In the genomic region with DNA sequence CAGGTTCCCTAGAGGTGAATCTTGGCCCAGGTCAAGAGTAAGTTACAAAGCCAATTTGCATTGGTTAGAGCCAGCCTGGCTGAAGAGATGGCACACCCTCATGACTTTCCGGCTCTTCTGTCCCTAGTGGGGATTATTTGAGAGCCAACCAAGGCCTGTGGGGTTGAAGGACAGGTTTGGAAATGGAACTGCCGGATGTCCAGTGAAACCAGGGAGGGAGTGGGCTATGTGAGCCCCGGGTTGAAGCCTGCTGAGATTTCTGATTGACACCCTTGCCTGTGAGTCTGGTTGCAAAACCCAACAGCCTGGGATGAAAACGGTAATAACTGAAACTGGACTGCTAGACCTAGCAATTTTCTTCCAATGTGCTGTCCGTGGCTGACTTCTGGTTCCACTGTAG, we compare ENCODE assay signal across 24 mouse cellular contexts.
"Had no signal": no experiment of that assay in that cellular context is flagged by ENCODE, and none has a peak within 500 bp of the region (broad histone marks: within the 10 kb centered on the region; RNA-seq: fewer than 3 reads in every experiment).

No protein-coding gene starts in this region.

- H3K4me3 ChIP-seq: embryonic facial prominence, embryonic 10.5 days; embryonic facial prominence, embryonic 12.5 days; embryonic facial prominence, embryonic 13.5 days; embryonic facial prominence, embryonic 15.5 days; erythroblast, embryonic 14.5 days; forebrain, embryonic 10.5 days; forebrain, embryonic 12.5 days; forebrain, embryonic 13.5 days; forebrain, embryonic 15.5 days; gastrocnemius, adult 2 months had no signal

- H3K9me3 ChIP-seq: embryonic facial prominence, embryonic 10.5 days; embryonic facial prominence, embryonic 12.5 days; embryonic facial prominence, embryonic 13.5 days; embryonic facial prominence, embryonic 15.5 days; forebrain, embryonic 10.5 days; forebrain, embryonic 12.5 days; forebrain, embryonic 13.5 days; forebrain, embryonic 15.5 days had no signal

- H3K36me3 ChIP-seq: embryonic facial prominence, embryonic 10.5 days; embryonic facial prominence, embryonic 12.5 days; embryonic facial prominence, embryonic 13.5 days; embryonic facial prominence, embryonic 15.5 days; forebrain, embryonic 10.5 days; forebrain, embryonic 12.5 days; forebrain, embryonic 15.5 days had no signal

- DNase-seq: cerebellum, adult 8-10 months; cerebellum, adult 9-10 months; cerebellum, adult 9-11 months; cerebellum, postnatal 10 days; cerebellum, postnatal 14 days; cerebellum, postnatal 25 days; cerebellum, postnatal 36 days; embryo, embryonic 11 days; forebrain, postnatal 0 days; gastrocnemius, adult 2 months; gastrocnemius, postnatal 10 days; gastrocnemius, postnatal 14 days; gastrocnemius, postnatal 25 days; gastrocnemius, postnatal 36 days; heart, adult 18-20 months had no signal

- H3K9ac ChIP-seq: embryonic facial prominence, embryonic 12.5 days; embryonic facial prominence, embryonic 13.5 days; embryonic facial prominence, embryonic 15.5 days; forebrain, embryonic 12.5 days; forebrain, embryonic 13.5 days; forebrain, embryonic 15.5 days; forebrain, postnatal 0 days had no signal

- H3K27ac ChIP-seq: embryonic facial prominence, embryonic 10.5 days; embryonic facial prominence, embryonic 12.5 days; embryonic facial prominence, embryonic 15.5 days; forebrain, embryonic 10.5 days; forebrain, embryonic 12.5 days; forebrain, embryonic 13.5 days; forebrain, embryonic 15.5 days; gastrocnemius, adult 2 months had no signal

- H3K27me3 ChIP-seq: embryonic facial prominence, embryonic 12.5 days; embryonic facial prominence, embryonic 13.5 days; embryonic facial prominence, embryonic 15.5 days; forebrain, embryonic 12.5 days; forebrain, embryonic 13.5 days; forebrain, embryonic 15.5 days had no signal
